Mouse (Mus musculus) brain, embryonic 14.5 days (tissue): Measurements from ENCODE around the gene Cryba2.

ENCODE experiments used
- CTCF ChIP-seq: fragments of 200-500 bp; IDR thresholded peaks from 2 replicates; pipeline ENCODE4 v1.5.1; 2012; ENCODE audit warnings: inconsistent platforms, mild to moderate bottlenecking, moderate library complexity, borderline replicate concordance; ENCODE audit not compliant: insufficient read depth, insufficient read length; ENCODE audit errors: extremely low read depth
- POLR2A ChIP-seq: fragments of 200-500 bp; IDR thresholded peaks from 2 replicates; pipeline ENCODE4 v1.6.1; 2012; ENCODE audit warnings: mild to moderate bottlenecking, inconsistent platforms, borderline replicate concordance; ENCODE audit not compliant: poor library complexity, insufficient read depth, insufficient read length, severe bottlenecking; ENCODE audit errors: extremely low read depth

DNA sequence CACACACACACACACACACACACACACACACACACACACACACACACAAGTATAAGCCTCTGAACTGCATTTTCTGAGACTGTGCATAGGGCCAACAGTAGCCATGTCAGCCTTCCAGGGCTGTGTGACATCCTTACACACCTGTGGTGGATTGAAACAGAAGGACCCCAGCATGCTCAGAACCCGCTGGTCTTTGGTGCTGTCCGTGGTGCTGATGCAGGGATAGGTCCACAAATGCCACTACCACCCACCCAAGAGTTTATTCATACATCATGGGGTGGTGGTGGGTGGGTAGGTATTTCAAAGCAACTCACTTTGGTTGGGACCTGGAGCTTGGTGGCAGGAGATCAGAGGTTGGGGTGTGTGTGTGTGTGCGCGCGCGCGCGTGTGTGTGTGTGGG is 1.4 kb downstream of the Cryba2 start:
- TF ChIP-seq CTCF (no peak), POLR2A (no peak)
